In genomic region chr3:89090694-89091655, GRCm38 (mm10) we compare ENCODE assay signal across 8 mouse cellular contexts. TPM values are rescaled to one million over a fixed set of nuclear protein-coding genes. Genes with fewer than 3 reads are reported as not detected.
DNase-seq lines count a peak whose midpoint lies in the region; ATAC-seq and TF ChIP-seq lines count a peak whose summit lies in the region.

No protein-coding gene starts in this region.

- peak in 1 of 2 experiments; percentile 4; a peak in 1 of 4 replicates for TF ChIP-seq EP300 in MEL (IDR thresholded peaks at IDR 0.05; ENCODE audit: low read depth in 1 of 2, low read length in 2 of 2)

- H3K9me3 ChIP-seq in MEL (replicated peaks; ENCODE audit: insufficient read depth, low read length): no peaks in the 10 kb centered on the region
- H3K9me3 ChIP-seq in forebrain, embryonic 15.5 days: no peaks in the 10 kb centered on the region
- H3K9me3 ChIP-seq in lung, embryonic 14.5 days (ENCODE audit: low read depth, low read length): no peaks in the 10 kb centered on the region

- peaks cover 2% of the 10 kb centered on the region for H3K79me2 ChIP-seq in MEL (ENCODE audit: control insufficient read depth, insufficient read depth, low read length, poor library complexity)

- peak overlapping the region; percentile 75 for H3K9ac ChIP-seq in MEL (ENCODE audit: control insufficient read depth, low read depth, low read length, poor library complexity, severe bottlenecking)
- peak overlapping the region; percentile 76 for H3K9ac ChIP-seq in forebrain, embryonic 15.5 days (replicated peaks)
- H3K9ac ChIP-seq in lung, embryonic 14.5 days: peak overlapping the region; percentile 59

- peak overlapping the region; percentile 83 for H3K4me2 ChIP-seq in forebrain, embryonic 15.5 days (replicated peaks)
- peak overlapping the region; percentile 100 for H3K4me2 ChIP-seq in lung, embryonic 14.5 days

- TF ChIP-seq CTCF in MEL (IDR thresholded peaks at IDR 0.05 in 2 of 3, conservative IDR thresholded peaks at IDR 0.05 in 1 of 3; ENCODE audit: control insufficient read depth in 1 of 3, insufficient read depth in 1 of 3, low read depth in 2 of 3, low read length in 3 of 3, poor library complexity in 1 of 3, severe bottlenecking in 1 of 3): peak in 2 of 3 experiments; percentile 97 to 99; a peak in 4 of 6 replicates
- TF ChIP-seq CTCF in layer of hippocampus, adult 2 months (conservative IDR thresholded peaks at IDR 0.05): peak; percentile 94
- TF ChIP-seq CTCF in lung, embryonic 14.5 days (IDR thresholded peaks at IDR 0.05; ENCODE audit: low read depth): peak; percentile 80

- peak in 1 of 2 experiments; percentile 52; a peak in 1 of 4 replicates for TF ChIP-seq POLR2A in MEL (IDR thresholded peaks at IDR 0.05; ENCODE audit: control insufficient read depth in 1 of 2, insufficient read depth in 1 of 2, low read depth in 1 of 2, low read length in 2 of 2, poor library complexity in 1 of 2)

- WGBS in forebrain, embryonic 15.5 days: under 1% methylated on average over 71 of the region's 74 CpGs
- WGBS in lung, embryonic 14.5 days: under 1% methylated on average over 73 of the region's 74 CpGs

- H3K27ac ChIP-seq in MEL (ENCODE audit: control insufficient read depth, low read depth, low read length): no peak overlapping the region; the same call in 1 of the 2 replicates
- peak overlapping the region; percentile 50 for H3K27ac ChIP-seq in forebrain, embryonic 15.5 days (replicated peaks)
- peak overlapping the region; percentile 88 for H3K27ac ChIP-seq in layer of hippocampus, adult 2 months
- H3K27ac ChIP-seq in lung, embryonic 14.5 days (ENCODE audit: low read depth): peak overlapping the region; percentile 72; the same call in 1 of the 2 replicates

- intact Hi-C loops in heart, postnatal 25 days (cut with DNase I): loop anchor here (2.0 to 5.0 kb wide), 2 partner anchors 76 to 126 kb away; no protein-coding TSS in a partner anchor

- peak; percentile 46 for ATAC-seq in forebrain, embryonic 15.5 days (replicated peaks)
- ATAC-seq in lung, embryonic 14.5 days (ENCODE audit: insufficient read depth): peak; percentile 71

- H3K4me1 ChIP-seq in MEL (ENCODE audit: control insufficient read depth in 1 of 2, insufficient read depth in 2 of 2, low read length in 2 of 2): peaks cover 3 to 26% of the 10 kb centered on the region in 2 experiments; a peak in 3 of 4 replicates
- peaks cover 35% of the 10 kb centered on the region for H3K4me1 ChIP-seq in forebrain, embryonic 15.5 days
- peaks cover 15% of the 10 kb centered on the region for H3K4me1 ChIP-seq in lung, embryonic 14.5 days (ENCODE audit: insufficient read depth)

- TF ChIP-seq RAD21 in MEL (IDR thresholded peaks at IDR 0.05; ENCODE audit: low read depth, low read length): peak; percentile 80

- peak; percentile 90 for DNase-seq in MEL (ENCODE audit: low read depth, low spot score)
- DNase-seq in cerebellum, adult 18-20 months: peak; percentile 85 to 91
- DNase-seq in heart, postnatal 25 days (ENCODE audit: low spot score): peak; percentile 74
- DNase-seq in layer of hippocampus, adult 2 months (ENCODE audit: low spot score in 2 of 2): peak; percentile 81 to 85
- DNase-seq in lung, embryonic 14.5 days: peak; percentile 86
- DNase-seq in ovary, postnatal 10 days (ENCODE audit: low spot score): peak; percentile 72
- peak; percentile 80 for DNase-seq in thymus, postnatal 0 days (ENCODE audit: low spot score)

- peak overlapping the region; percentile 68 to 75 for H3K4me3 ChIP-seq in MEL (ENCODE audit: control insufficient read depth in 1 of 2, insufficient read depth in 1 of 2, low read depth in 2 of 2, low read length in 2 of 2)
- H3K4me3 ChIP-seq in forebrain, embryonic 15.5 days: peak overlapping the region; percentile 81
- H3K4me3 ChIP-seq in layer of hippocampus, adult 2 months: peak overlapping the region; percentile 86
- H3K4me3 ChIP-seq in lung, embryonic 14.5 days (ENCODE audit: low read depth, low read length): peak overlapping the region; percentile 67

- peaks cover 0 to 11% of the 10 kb centered on the region in 2 experiments; a peak in 2 of 4 replicates for H3K36me3 ChIP-seq in MEL (ENCODE audit: control insufficient read depth in 1 of 2, insufficient read depth in 2 of 2, low read length in 2 of 2)
- peaks cover 39% of the 10 kb centered on the region for H3K36me3 ChIP-seq in forebrain, embryonic 15.5 days
- H3K36me3 ChIP-seq in lung, embryonic 14.5 days (ENCODE audit: insufficient read depth): peaks cover 27% of the 10 kb centered on the region

- no peaks in the 10 kb centered on the region for H3K27me3 ChIP-seq in MEL (ENCODE audit: control insufficient read depth in 1 of 2, insufficient read depth in 2 of 2, low read length in 2 of 2)
- H3K27me3 ChIP-seq in forebrain, embryonic 15.5 days: peaks cover 4% of the 10 kb centered on the region; the same call in 1 of the 2 replicates
- peaks cover 23% of the 10 kb centered on the region for H3K27me3 ChIP-seq in lung, embryonic 14.5 days (ENCODE audit: insufficient read depth, low read length)

TF ChIP-seq in MEL, 35 proteins besides CTCF, POLR2A, EP300 and RAD21 (continues in another document):
- TF ChIP-seq BHLHE40 (IDR thresholded peaks at IDR 0.05; ENCODE audit: borderline replicate concordance, low read depth, low read length) (0 out of 2 replicates have a peak, but pooled peaks have one; percentile 33), TAL1 (IDR thresholded peaks at IDR 0.05; ENCODE audit: low read length) (no peak), E2F4 (IDR thresholded peaks at IDR 0.05; ENCODE audit: borderline replicate concordance, low read depth, low read length) (peak; percentile 63; the same call in 1 of the 2 replicates), MXI1 (IDR thresholded peaks at IDR 0.05; ENCODE audit: low read depth, low read length) (peak; percentile 70), HCFC1 (IDR thresholded peaks at IDR 0.05; ENCODE audit: low read depth, low read length) (peak; percentile 73), CHD2 (IDR thresholded peaks at IDR 0.05; ENCODE audit: low read length) (no peak), CHD1 (IDR thresholded peaks at IDR 0.05; ENCODE audit: low read depth, low read length) (0 out of 2 replicates have a peak, but pooled peaks have one; percentile 70), SIN3A (IDR thresholded peaks at IDR 0.05; ENCODE audit: low read length) (peak; percentile 74), MAFK (IDR thresholded peaks at IDR 0.05; ENCODE audit: borderline replicate concordance, low read depth, low read length) (no peak), ZMIZ1 (IDR thresholded peaks at IDR 0.05; ENCODE audit: low read depth, low read length) (0 out of 2 replicates have a peak, but pooled peaks have one; percentile 6), POLR2AphosphoS2 (IDR thresholded peaks at IDR 0.05; ENCODE audit: low read length) (no peak), NELFE (IDR thresholded peaks at IDR 0.05; ENCODE audit: low read depth, low read length) (peak; percentile 34), POLR2AphosphoS5 (IDR thresholded peaks at IDR 0.05; ENCODE audit: borderline replicate concordance, low read depth, low read length) (no peak), RCOR1 (IDR thresholded peaks at IDR 0.05; ENCODE audit: low read depth, low read length) (peak; percentile 46; the same call in 1 of the 2 replicates), ETS1 (IDR thresholded peaks at IDR 0.05; ENCODE audit: low read depth, low read length) (peak; percentile 9; the same call in 1 of the 2 replicates), ELF1 (IDR thresholded peaks at IDR 0.05; ENCODE audit: low read depth, low read length) (peak; percentile 80), ZC3H11A (IDR thresholded peaks at IDR 0.05; ENCODE audit: low read depth, low read length) (peak; percentile 62)

RNA-seq across cellular contexts. Expression of gene Rusc1, which starts 2.1 kb away (rescaled TPM):
- 32.2 and 40.8 TPM in 2 replicates for total RNA-seq in MEL (2012; rRNA removed)
- 10 to 100 TPM in 1 of 2 experiments, not detected in 1; 58.9 TPM for polyA plus RNA-seq in MEL (2012; ENCODE audit: insufficient read depth in 1 of 2, insufficient read length in 2 of 2, low read depth in 1 of 2, low replicate concordance in 2 of 2, missing spikeins in 1 of 2)
- 74.8 and 76.2 TPM in 2 replicates for polyA plus RNA-seq in forebrain, embryonic 15.5 days (2015; fragmentation: Nextera tagmentation; extraction: Ambion mirVana)
- total RNA-seq in heart, postnatal 25 days (2021): 10 to 100 TPM; 20.0 to 22.5 TPM
- total RNA-seq in layer of hippocampus, adult 2 months (2021): 100 to 1,000 TPM; 136 to 139 TPM
- polyA plus RNA-seq in lung, embryonic 14.5 days (2014; fragmentation: Nextera tagmentation; extraction: Ambion mirVana): 11.2 and 13.9 TPM in 2 replicates
- 12.1 and 13.4 TPM in 2 replicates for polyA plus RNA-seq in thymus, postnatal 0 days (2015; fragmentation: Nextera tagmentation; extraction: Ambion mirVana)

RNA-seq across cellular contexts. Expression of gene Gm43738, which starts 9.9 kb away (rescaled TPM):
- total RNA-seq in MEL (2012; rRNA removed): not detected in 2 replicates
- polyA plus RNA-seq in MEL (2012; ENCODE audit: insufficient read depth in 1 of 2, insufficient read length in 2 of 2, low read depth in 1 of 2, low replicate concordance in 2 of 2, missing spikeins in 1 of 2): not detected
- not detected in 2 replicates for polyA plus RNA-seq in forebrain, embryonic 15.5 days (2015; fragmentation: Nextera tagmentation; extraction: Ambion mirVana)
- not detected for total RNA-seq in heart, postnatal 25 days (2021)
- total RNA-seq in layer of hippocampus, adult 2 months (2021): under 1 TPM in 1 of 2 experiments, not detected in 1; 0.18 TPM
- not detected in 2 replicates for polyA plus RNA-seq in lung, embryonic 14.5 days (2014; fragmentation: Nextera tagmentation; extraction: Ambion mirVana)
- polyA plus RNA-seq in thymus, postnatal 0 days (2015; fragmentation: Nextera tagmentation; extraction: Ambion mirVana): not detected in 2 replicates

RNA-seq across cellular contexts. Expression of gene Fdps, which starts 10.8 kb away (rescaled TPM):
- total RNA-seq in MEL (2012; rRNA removed): 239 and 267 TPM in 2 replicates
- polyA plus RNA-seq in MEL (2012; ENCODE audit: insufficient read depth in 1 of 2, insufficient read length in 2 of 2, low read depth in 1 of 2, low replicate concordance in 2 of 2, missing spikeins in 1 of 2): 100 to 1,000 TPM in 1 of 2 experiments, not detected in 1; 226 TPM
- polyA plus RNA-seq in forebrain, embryonic 15.5 days (2015; fragmentation: Nextera tagmentation; extraction: Ambion mirVana): 364 and 375 TPM in 2 replicates
- total RNA-seq in heart, postnatal 25 days (2021): 10 to 100 TPM; 20.7 to 22.3 TPM
- 10 to 100 TPM; 72.5 to 78.4 TPM for total RNA-seq in layer of hippocampus, adult 2 months (2021)
- polyA plus RNA-seq in lung, embryonic 14.5 days (2014; fragmentation: Nextera tagmentation; extraction: Ambion mirVana): 164 and 177 TPM in 2 replicates
- 180 and 193 TPM in 2 replicates for polyA plus RNA-seq in thymus, postnatal 0 days (2015; fragmentation: Nextera tagmentation; extraction: Ambion mirVana)

RNA-seq across cellular contexts. Expression of gene Pklr, which starts 45.0 kb away (rescaled TPM):
- 41.1 and 53.2 TPM in 2 replicates for total RNA-seq in MEL (2012; rRNA removed)
- polyA plus RNA-seq in MEL (2012; ENCODE audit: insufficient read depth in 1 of 2, insufficient read length in 2 of 2, low read depth in 1 of 2, low replicate concordance in 2 of 2, missing spikeins in 1 of 2): 100 to 1,000 TPM; 133 to 185 TPM
- 0.06 and 0.10 TPM in 2 replicates for polyA plus RNA-seq in forebrain, embryonic 15.5 days (2015; fragmentation: Nextera tagmentation; extraction: Ambion mirVana)
- total RNA-seq in heart, postnatal 25 days (2021): not detected
- total RNA-seq in layer of hippocampus, adult 2 months (2021): not detected
- 0.08 TPM in 1 of 2 replicates, not detected in the other for polyA plus RNA-seq in lung, embryonic 14.5 days (2014; fragmentation: Nextera tagmentation; extraction: Ambion mirVana)
- not detected in 2 replicates for polyA plus RNA-seq in thymus, postnatal 0 days (2015; fragmentation: Nextera tagmentation; extraction: Ambion mirVana)
